ENCODE assay signal across 20 mouse cellular contexts in the genomic region with DNA sequence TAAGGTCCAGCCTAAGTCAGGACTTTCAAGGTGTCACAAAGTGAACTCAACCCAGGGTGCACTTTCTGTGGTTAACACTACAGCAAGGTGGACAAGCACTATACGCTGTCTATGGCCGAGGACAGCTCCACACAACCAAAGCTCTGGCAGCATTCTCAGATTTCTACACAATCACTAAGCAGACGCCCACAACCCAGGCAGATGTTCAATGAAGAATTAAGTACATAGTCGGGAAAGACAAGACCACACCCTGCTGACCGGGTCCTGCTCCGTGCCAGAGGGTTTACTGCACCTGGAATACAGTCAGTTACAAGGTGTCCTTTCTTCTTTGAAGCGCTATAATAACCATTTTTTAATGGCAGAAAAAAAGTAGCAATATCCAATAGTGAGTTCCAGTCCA.
"Had no signal": no experiment of that assay in that cellular context is flagged by ENCODE, and none has a peak within 500 bp of the region (broad histone marks: within the 10 kb centered on the region; RNA-seq: fewer than 3 reads in every experiment).

No protein-coding gene starts in this region.

- H3K9ac ChIP-seq: liver, embryonic 14.5 days; liver, postnatal 0 days; lung, embryonic 14.5 days; midbrain, embryonic 12.5 days; midbrain, embryonic 15.5 days; neural tube, embryonic 12.5 days had no signal

- H3K27ac ChIP-seq: kidney, postnatal 0 days; layer of hippocampus, adult 2 months; limb, embryonic 10.5 days; limb, embryonic 13.5 days; liver, embryonic 14.5 days; macrophage; midbrain, embryonic 12.5 days; midbrain, embryonic 15.5 days; neural tube, embryonic 12.5 days; stomach, postnatal 0 days had no signal

- H3K4me3 ChIP-seq: layer of hippocampus, adult 2 months; limb, embryonic 10.5 days; limb, embryonic 13.5 days; midbrain, embryonic 12.5 days; midbrain, embryonic 15.5 days; neural tube, embryonic 12.5 days had no signal

- H3K4me2 ChIP-seq: limb, embryonic 13.5 days; lung, embryonic 14.5 days; midbrain, embryonic 12.5 days; midbrain, embryonic 15.5 days; neural tube, embryonic 12.5 days had no signal

- ATAC-seq: liver, postnatal 0 days; lung, postnatal 0 days; midbrain, embryonic 15.5 days had no signal

- H3K27me3 ChIP-seq: limb, embryonic 13.5 days; midbrain, embryonic 12.5 days; midbrain, embryonic 15.5 days; neural tube, embryonic 12.5 days had no signal

- H3K9me3 ChIP-seq: limb, embryonic 10.5 days; limb, embryonic 13.5 days; midbrain, embryonic 12.5 days; midbrain, embryonic 15.5 days; neural tube, embryonic 12.5 days had no signal

- DNase-seq: kidney, adult 2 months; kidney, postnatal 25 days; layer of hippocampus, adult 9-11 months; liver, postnatal 0 days; lung, embryonic 14.5 days; retina, postnatal 1 day; right cerebral cortex, postnatal 25 days; thymus, adult 18-20 months; thymus, postnatal 36 days had no signal
